Mouse (Mus musculus): ENCODE measurements around the gene Abca4. TPM values are rescaled to one million over a fixed set of nuclear protein-coding genes. Genes with fewer than 3 reads are reported as not detected.
"Not testable (repeated sequence)": the region's sequence is repeated elsewhere in the genome, so short reads cannot be mapped to it uniquely, and the experiment has no call there.

Gene Abca4
- polyA plus RNA-seq, 1 experiment, result 0.83 TPM

DNA sequence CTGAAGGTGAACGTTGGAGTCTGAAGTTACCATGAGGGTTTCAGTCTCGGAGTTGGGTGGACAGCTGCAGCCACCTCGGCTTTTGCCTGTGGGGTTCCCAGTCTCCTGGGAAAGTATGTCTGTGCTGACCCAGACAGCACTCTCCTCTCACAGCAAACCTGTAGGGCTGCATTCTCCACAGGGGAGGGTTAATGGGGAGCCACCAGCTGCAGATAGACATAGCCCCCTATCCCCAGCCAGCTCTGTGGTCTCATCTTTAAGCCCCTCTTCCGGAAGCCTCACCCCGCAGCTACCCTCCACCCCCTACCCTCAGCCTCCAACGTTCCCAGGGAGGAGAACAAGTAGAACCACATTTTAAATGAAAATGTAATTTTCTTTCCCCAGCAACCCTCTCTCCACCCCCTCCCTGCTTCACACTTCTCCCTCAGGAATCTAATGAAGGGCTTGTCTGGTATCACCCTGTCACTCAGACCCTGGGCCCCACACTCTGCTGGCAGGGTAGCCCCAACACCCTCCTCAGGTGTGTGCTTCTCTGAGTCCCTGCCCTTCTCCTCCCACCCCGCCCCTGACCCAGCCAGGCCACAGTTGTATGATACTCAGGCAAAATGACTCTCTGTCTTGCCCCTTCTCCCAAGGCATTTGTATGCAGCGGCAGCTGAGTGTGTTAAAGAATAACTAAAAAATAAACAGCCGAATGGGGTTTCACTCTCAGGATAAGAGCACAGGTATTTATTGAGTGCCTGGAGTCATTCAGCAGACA is 14.4 kb downstream of the Abca4 start:
- no peak for DNase-seq (ENCODE audit: low spot score)

GRCm38 (mm10) chr3:122062586-122062985 is 18.3 kb downstream of the Abca4 start:
- no peak for DNase-seq (ENCODE audit: low spot score)

DNA sequence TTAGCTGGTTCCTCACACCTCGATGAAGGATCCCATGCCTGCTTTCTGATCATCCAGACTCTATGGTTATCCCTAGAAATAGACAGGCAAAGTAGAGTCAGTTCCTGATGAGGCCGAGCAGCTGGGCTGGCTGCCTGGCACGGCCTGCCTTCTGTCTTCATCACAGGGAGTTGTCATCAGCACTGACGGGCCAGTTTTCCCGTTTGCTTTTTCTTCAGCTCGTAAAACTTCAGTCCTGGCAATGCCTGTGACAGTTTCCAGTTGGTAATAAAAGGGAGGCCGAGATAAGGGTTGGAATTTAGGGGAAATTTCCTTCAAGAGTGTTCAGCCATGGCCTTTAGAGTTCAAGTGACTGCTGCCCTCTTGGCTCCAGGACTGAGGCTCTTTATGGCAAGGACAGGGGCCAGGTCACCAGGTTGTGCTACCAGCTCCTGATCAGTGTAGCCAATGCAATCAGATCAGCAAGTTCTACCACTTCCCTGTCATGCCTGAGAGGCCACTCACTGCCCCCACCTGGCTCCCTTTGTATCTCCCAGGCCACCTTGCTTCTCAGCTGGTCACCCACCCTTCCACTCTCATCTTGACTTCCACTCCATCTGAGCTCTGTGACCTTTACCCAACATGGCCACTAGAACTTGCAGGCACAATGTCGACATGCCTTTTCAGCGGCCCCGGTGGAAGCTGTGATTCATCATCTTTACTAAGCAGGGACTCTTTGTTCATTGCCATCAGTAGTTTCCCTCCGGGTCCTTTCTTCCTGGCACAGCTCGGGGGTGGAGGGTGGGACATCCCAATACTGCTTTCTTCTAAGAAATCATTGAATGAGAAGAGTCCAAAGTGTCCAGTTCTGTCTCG is 20.5 kb downstream of the Abca4 start:
- no peak for DNase-seq (ENCODE audit: low spot score)

DNA sequence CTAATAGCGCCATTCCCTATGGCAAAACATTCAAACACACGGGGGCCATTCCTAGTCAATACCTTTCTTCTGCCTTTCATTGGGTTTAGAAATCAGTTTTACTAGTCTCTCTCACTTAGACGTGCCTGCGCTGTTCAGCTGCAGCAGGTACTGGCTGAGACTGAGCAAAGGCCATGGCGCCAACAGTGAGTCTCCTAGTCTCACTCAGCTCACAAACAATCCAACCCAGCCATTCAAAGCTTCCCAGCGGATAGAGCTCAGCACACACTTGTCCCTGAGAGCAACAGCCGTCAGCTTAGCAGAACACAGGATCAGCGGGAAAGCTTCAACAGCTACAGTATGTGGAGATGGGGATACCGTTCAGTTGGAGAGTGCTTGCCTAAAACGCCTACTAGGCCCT is 27.5 kb downstream of the Abca4 start:
- DNase-seq (ENCODE audit: low spot score), result no peak

DNA sequence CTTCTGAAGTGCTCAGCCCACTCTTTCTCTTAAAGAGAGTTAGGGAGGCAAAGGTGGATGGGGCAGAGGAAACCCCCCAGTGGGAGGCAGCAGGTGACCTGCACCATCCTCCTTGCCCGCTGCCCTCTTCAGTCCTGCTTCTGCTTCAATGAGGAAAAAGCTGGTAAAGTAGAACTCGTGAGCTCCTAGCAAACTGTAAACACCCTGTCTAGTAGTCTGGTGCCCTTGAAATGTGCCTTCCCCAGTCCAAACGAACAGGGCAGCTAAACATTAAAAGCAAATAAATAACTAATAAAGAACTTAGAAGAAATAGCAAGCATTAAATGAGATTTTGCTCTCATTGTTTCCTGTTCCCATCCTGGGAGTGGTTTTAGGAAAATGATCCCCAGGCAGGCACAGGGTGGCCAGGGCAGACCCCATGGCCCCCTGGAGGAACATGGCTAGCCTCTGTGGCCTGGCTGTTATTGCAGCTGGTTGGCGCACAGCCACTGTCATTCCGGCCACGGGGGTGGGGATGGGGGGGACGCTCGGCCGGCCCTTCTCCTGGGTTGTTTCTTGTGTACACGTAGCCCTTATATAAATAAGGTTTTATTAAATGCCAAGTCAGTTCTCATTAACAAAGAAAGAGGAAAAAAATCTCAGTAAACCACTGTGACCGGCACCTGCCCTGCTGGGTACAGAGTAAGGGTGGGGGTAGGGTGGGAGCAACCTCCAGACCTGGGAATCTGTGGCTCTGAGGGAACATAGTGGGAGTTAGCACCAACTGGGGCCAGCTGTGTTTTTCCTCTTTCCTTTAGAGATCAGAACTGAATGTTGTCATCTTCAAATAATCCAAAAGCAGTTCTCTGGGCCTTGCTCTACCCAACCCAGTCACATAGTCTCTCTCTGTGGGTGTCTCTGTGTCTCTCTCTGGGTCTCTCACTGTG is 28.7 kb downstream of the Abca4 start:
- DNase-seq (ENCODE audit: low spot score), result no peak

DNA sequence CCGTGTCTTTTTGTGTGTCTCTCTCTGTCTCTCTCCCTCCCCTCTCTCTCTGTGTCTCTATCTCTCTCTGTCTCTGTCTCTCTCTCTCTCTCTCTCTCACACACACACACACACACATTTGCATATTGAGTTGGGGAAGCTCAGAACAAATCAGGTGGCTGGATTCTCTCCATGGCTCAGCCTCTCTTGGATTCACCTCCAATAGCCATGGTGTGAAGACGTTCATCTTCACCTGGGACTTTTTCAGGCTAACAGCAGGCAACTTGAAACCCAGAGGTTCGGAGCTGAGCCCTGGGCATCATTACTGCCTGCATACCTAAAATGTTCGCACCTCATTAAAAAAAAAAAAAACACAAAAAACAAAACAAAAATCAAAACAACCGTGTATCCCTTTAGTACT is 29.4 kb downstream of the Abca4 start:
- DNase-seq (ENCODE audit: low spot score), result no peak

- DNase-seq (ENCODE audit: low spot score), result no peak
Measured at GRCm38 (mm10) chr3:122074334-122074733, 30.1 kb downstream of the Abca4 start.

- DNase-seq (ENCODE audit: low spot score), result no peak
Measured at GRCm38 (mm10) chr3:122078141-122078540, 33.9 kb downstream of the Abca4 start.

- no peak for DNase-seq (ENCODE audit: low spot score)
Measured at GRCm38 (mm10) chr3:122079172-122079571, 34.9 kb downstream of the Abca4 start.

- DNase-seq (ENCODE audit: low spot score), result not testable (repeated sequence)
Measured at GRCm38 (mm10) chr3:122081634-122082033, 37.4 kb downstream of the Abca4 start.

DNA sequence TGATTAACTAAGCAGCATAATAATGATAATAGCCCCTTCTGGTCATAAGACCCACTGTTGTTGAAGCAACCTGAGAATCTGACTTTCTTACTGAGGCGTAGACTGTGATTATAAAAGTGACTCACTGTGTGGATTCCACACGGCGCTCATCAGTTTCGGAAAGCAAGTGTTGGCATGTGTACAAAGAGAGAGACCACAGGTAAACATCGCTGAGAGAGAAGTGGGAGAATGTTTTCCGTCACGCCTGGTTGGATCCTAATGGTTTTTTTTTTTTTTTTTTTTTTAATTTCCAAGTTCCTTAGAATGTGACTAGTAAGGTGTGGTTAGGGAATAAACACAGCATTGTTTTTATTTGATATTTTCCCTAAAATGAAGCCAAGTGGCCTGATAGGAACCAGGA is 38.1 kb downstream of the Abca4 start:
- no peak for DNase-seq (ENCODE audit: low spot score)

GRCm38 (mm10) chr3:122085157-122085989 is 41.1 kb downstream of the Abca4 start:
- DNase-seq (ENCODE audit: low spot score), result peak; percentile 12

- DNase-seq (ENCODE audit: low spot score), result no peak
Measured at GRCm38 (mm10) chr3:122088054-122088681, 43.9 kb downstream of the Abca4 start.

- DNase-seq (ENCODE audit: low spot score), result no peak
Measured at GRCm38 (mm10) chr3:122090338-122090737, 46.1 kb downstream of the Abca4 start.

GRCm38 (mm10) chr3:122099713-122100112 is 55.5 kb downstream of the Abca4 start:
- peak; percentile 13 for DNase-seq (ENCODE audit: low spot score)

DNA sequence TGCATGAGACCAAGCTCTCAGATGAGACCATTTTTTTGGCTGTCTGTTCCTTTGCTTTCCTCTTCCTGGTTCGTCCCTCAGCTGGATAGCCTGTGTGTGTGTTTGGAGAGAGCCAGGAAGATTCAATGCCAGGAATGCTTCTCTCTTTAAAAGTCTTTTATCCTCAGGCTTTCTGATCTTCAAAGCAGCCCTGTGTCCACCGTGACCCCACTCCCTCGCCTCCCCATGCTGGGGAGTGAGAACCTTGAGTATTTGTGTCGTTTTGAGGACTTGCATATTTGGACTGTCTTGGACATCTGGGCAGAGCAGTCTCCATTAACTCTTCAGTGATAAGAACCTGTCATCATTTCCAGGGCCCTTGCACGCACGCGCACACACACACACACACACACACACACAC is 57.8 kb downstream of the Abca4 start:
- DNase-seq (ENCODE audit: low spot score), result peak; percentile 15

- peak; percentile 82 for DNase-seq (ENCODE audit: low spot score)
Measured at GRCm38 (mm10) chr3:122103864-122104808, 59.9 kb downstream of the Abca4 start.

- DNase-seq (ENCODE audit: low spot score), result no peak
Measured at GRCm38 (mm10) chr3:122106920-122107319, 62.7 kb downstream of the Abca4 start.

- no peak for DNase-seq (ENCODE audit: low spot score)
Measured at GRCm38 (mm10) chr3:122107643-122108194, 63.5 kb downstream of the Abca4 start.

Data from urinary bladder, adult 2 months (tissue).